Mouse (Mus musculus) hindbrain, embryonic 16.5 days (tissue): ENCODE results near the gene Amigo3. TPM values are rescaled to one million over a fixed set of nuclear protein-coding genes. Genes with fewer than 3 reads are reported as not detected.
A peak's percentile ranks its signal among the peaks of the same experiment; 100 is the strongest.

Experiments
- ATAC-seq: fragments of 200-750 bp; cut with Nextera tagmentation; 2 replicates; pipeline ENCODE4 v1.8.0; 2017; ENCODE audit warnings: moderate TSS enrichment, moderate library complexity
- H3K27ac ChIP-seq: fragments of 300-500 bp; sonication (generic); 2 replicates; pipeline ENCODE4 v1.5.1; 2014; ENCODE audit warnings: low read depth, mild to moderate bottlenecking, control low read depth, low read length, moderate library complexity
- H3K27me3 ChIP-seq: fragments of 300-500 bp; sonication (generic); replicated peaks from 2 replicates; pipeline ENCODE4 v1.6.1; 2014; ENCODE audit warnings: low read length; ENCODE audit not compliant: control insufficient read depth, insufficient read depth
- H3K36me3 ChIP-seq: fragments of 300-500 bp; sonication (generic); 2 replicates; pipeline ENCODE4 v1.6.1; 2014; ENCODE audit warnings: mild to moderate bottlenecking, low read length, moderate library complexity, mixed read lengths; ENCODE audit not compliant: control insufficient read depth, insufficient read depth
- H3K4me1 ChIP-seq: fragments of 300-500 bp; sonication (generic); 2 replicates; pipeline ENCODE4 v1.6.1; 2014; ENCODE audit warnings: low read depth, low read length; ENCODE audit not compliant: control insufficient read depth, insufficient read depth
- H3K4me2 ChIP-seq: fragments of 300-500 bp; sonication (generic); 2 replicates; pipeline ENCODE4 v1.6.1; 2014; ENCODE audit warnings: mild to moderate bottlenecking, low read length, control low read depth, moderate library complexity
- H3K4me3 ChIP-seq: fragments of 300-500 bp; sonication (generic); 2 replicates; pipeline ENCODE4 v1.5.1; 2014; ENCODE audit warnings: mild to moderate bottlenecking, low read length, control low read depth, moderate library complexity
- H3K9ac ChIP-seq: fragments of 300-500 bp; sonication (generic); 2 replicates; pipeline ENCODE4 v1.6.1; 2014; ENCODE audit warnings: low read depth, mild to moderate bottlenecking, control low read depth, low read length, moderate library complexity
- H3K9me3 ChIP-seq: fragments of 300-500 bp; sonication (generic); 2 replicates; pipeline ENCODE4 v1.6.1; 2014; ENCODE audit warnings: mild to moderate bottlenecking, low read length, moderate library complexity; ENCODE audit not compliant: control insufficient read depth
- WGBS: fragments of 180-500 bp; shearing (Covaris S2); extraction: QIAGEN DNeasy Blood & Tissue Kit; methylation state at CpG from one replicate; pipeline ENCODE4 v1.1.7; 2014; 5-methylcytosine and 5-hydroxymethylcytosine counted together
- polyA plus RNA-seq: library from polyadenylated mRNA; unstranded; fragments of >200 nt; fragmentation: Nextera tagmentation; extraction: Ambion mirVana; gene quantifications from 2 replicates; pipeline ENCODE4 v1.2.1, GENCODE M21; 2015

Amigo3 gene
- polyA plus RNA-seq, 1 experiment from 2014 or later: 2.1 TPM

DNA sequence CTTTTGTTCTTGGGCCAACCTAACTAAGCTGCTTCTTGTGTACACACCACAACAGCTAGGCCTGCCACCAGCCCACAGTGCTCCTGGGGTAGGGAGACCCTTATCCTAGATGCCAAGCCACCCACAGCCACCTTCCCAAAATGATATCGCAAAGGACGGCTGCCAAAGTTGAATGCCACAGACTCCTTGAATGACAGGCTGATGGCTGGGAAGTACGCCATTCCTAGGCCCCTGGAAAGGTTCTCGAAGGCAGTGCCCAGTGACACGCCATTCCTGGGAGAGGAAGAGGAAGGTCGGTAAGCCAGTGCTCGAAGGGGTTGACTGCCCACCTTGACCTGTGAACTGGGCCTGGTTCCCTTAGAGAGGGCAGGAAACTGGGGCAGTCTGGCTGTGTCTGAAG lies 16.6 kb downstream of the Amigo3 start:
- Histone ChIP-seq H3K9ac (no peak overlapping the region), H3K27me3 (no peaks in the 10 kb centered on the region), H3K4me3 (no peak overlapping the region), H3K4me1 (no peaks in the 10 kb centered on the region), H3K4me2 (no peak overlapping the region), H3K36me3 (peaks cover 10% of the 10 kb centered on the region; the same call in 1 of the 2 replicates), H3K9me3 (no peaks in the 10 kb centered on the region), H3K27ac (no peak overlapping the region)
- WGBS: 90% methylated on average over 7 of the region's 7 CpGs
- no peak for ATAC-seq

DNA sequence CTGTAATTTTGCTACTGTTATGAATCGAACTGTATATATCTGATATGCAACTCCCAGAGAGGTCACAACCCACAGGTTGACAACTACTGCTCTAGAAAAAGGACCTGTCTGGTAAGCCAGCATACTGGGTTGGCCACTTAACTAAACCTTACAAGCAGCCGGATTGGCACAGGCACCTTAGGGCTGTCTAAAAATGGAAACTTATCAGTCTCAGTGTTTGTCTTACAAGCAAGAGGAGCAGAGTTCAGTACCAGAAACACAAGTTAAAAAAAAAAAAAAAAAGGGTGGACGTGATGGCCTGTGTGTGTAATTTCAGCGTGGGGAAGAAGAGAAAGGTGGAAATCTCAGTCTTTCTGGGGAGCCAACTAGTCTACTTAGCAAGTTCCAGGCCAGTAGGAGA lies 18.8 kb downstream of the Amigo3 start:
- WGBS: 96% methylated on average over 4 of the region's 4 CpGs
- no peak overlapping the region for H3K4me3 ChIP-seq
- H3K4me1 ChIP-seq: no peaks in the 10 kb centered on the region
- no peaks in the 10 kb centered on the region for H3K9me3 ChIP-seq
- no peak for ATAC-seq
- no peak overlapping the region for H3K27ac ChIP-seq
- no peak overlapping the region for H3K9ac ChIP-seq
- H3K36me3 ChIP-seq: peaks cover 10% of the 10 kb centered on the region; the same call in 1 of the 2 replicates
- H3K4me2 ChIP-seq: no peak overlapping the region
- H3K27me3 ChIP-seq: no peaks in the 10 kb centered on the region

DNA sequence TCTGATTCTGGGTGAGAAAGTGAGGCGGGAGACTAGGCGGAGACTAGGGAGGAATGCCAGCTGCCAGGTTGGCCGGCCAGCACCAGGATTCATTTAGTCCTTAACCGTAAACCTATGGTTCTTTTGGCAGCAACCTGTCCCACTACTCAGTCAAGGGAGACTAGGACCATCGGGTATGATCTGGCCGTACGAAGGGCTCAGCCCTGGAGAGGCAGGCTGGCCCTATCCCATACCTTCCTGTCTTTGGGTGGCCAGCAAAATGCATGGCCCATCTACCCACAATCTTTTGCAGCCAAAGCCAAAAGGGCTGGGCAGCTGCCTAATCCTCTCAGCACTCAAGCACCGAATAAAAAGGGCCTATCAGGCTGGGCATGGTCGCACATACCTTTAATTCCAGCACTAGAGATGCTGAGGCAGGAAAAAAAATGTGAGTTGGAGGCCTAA lies 19.5 kb downstream of the Amigo3 start:
- no peak overlapping the region for H3K9ac ChIP-seq
- no peak overlapping the region for H3K4me2 ChIP-seq
- WGBS: 76% methylated on average over 9 of the region's 9 CpGs
- peaks cover 10% of the 10 kb centered on the region; the same call in 1 of the 2 replicates for H3K36me3 ChIP-seq
- ATAC-seq: no peak
- no peaks in the 10 kb centered on the region for H3K9me3 ChIP-seq
- no peaks in the 10 kb centered on the region for H3K27me3 ChIP-seq
- no peak overlapping the region for H3K4me3 ChIP-seq
- H3K27ac ChIP-seq: no peak overlapping the region
- no peaks in the 10 kb centered on the region for H3K4me1 ChIP-seq

DNA sequence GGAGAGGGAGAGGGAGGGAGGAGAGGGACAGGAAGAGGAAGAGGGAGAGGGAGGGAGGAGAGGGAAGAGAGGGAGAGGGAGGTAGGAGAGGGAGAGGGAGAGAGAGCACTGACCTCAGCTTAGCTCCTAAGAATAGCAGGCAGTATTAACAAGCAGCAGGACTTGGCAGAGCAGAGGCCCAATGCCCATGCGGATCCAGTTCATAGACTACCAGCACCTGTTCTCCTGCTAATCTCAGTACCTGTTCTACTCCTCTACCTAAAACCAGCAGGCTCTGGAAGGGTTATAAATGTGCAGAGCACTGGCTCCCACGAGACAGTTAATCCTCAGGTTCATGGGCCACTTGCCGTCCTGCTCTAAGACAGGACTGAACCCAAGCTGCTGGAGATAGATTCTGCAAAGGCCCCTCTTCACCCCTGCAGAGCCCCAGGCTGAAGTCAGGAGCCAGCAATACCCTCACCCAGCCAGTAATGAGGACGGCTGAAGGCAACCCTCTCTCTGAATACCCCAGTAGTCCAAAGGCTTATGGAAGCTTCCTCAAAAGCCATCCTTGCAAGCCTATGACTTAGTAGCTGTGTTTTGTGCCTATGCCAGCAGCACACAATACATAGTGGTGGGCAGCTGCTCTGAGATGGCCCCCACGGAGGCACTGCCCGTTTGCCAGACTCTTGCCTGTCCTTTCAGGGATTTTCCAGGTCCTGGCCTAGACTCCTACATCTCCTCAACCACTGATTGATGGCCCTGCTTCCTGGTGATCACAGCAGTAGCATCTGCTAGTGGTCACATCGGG lies 20.4 kb downstream of the Amigo3 start:
- no peak for ATAC-seq
- Histone ChIP-seq H3K4me2 (no peak overlapping the region), H3K27ac (no peak overlapping the region), H3K4me3 (no peak overlapping the region), H3K4me1 (peaks cover 8% of the 10 kb centered on the region), H3K9ac (no peak overlapping the region), H3K9me3 (no peaks in the 10 kb centered on the region), H3K27me3 (no peaks in the 10 kb centered on the region), H3K36me3 (peaks cover 10% of the 10 kb centered on the region; the same call in 1 of the 2 replicates)
- WGBS: 56% methylated on average over 7 of the region's 7 CpGs

DNA sequence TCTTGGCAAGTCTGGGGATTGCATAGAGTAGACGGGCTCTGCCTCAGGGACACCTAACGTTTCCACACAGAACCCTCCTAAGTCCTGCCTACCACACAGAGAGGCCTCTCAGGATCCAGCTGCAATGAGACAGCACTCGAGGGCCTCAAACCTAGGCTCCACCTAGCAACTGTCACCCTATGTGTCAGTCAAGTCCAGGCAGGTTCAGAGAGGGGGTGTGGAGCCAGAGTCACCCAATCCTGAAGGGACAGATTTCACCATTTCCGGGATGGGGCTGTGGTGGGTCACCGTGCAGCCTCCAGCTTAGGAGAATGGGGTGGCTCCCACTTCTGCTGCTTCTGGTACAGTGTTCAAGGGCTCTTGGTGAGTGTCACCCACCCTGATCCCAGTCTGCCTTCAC lies 27.2 kb downstream of the Amigo3 start, which contains the start of gene Mst1:
TSS of gene Mst1 (plus strand) at position 269 of the 400 bp plus-strand sequence.
- Histone ChIP-seq H3K4me3 (peak within 1 kb of the TSS; percentile 84), H3K27me3 (peaks cover 19% of the 10 kb centered on the region), H3K27ac (no peak within 1 kb of the TSS; the same call in 1 of the 2 replicates), H3K4me1 (peaks cover 22% of the 10 kb centered on the region), H3K9ac (peak within 1 kb of the TSS; percentile 92), H3K9me3 (no peaks in the 10 kb centered on the region), H3K4me2 (peak within 1 kb of the TSS; percentile 88), H3K36me3 (no peaks in the 10 kb centered on the region)
- 73% methylated on average over 5 of the region's 5 CpGs for WGBS
- no peak for ATAC-seq

DNA sequence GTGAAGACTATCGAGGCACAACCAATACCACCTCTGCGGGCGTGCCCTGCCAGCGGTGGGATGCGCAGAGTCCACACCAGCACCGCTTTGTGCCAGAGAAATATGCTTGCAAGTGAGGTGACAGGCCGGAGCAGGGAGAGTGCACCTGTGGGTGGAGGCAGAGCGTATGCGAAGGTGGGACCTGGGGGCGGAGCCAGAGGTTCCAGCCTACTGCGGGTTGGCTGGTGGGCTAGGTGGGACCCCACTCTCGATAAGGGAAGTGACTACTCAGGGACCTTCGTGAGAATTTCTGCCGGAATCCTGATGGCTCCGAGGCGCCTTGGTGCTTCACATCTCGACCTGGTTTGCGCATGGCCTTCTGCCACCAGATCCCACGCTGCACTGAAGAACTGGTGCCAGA lies 29.6 kb downstream of the Amigo3 start:
- WGBS: 7% methylated on average over 19 of the region's 19 CpGs
- no peaks in the 10 kb centered on the region for H3K9me3 ChIP-seq
- H3K9ac ChIP-seq: peak overlapping the region; percentile 11; the same call in 1 of the 2 replicates
- ATAC-seq: 0 out of 2 replicates have a peak, but pooled peaks have one; percentile 34
- H3K36me3 ChIP-seq: peaks cover 13% of the 10 kb centered on the region; the same call in 1 of the 2 replicates
- peak overlapping the region; percentile 48 for H3K4me2 ChIP-seq
- H3K4me3 ChIP-seq: peak overlapping the region; percentile 21
- H3K27me3 ChIP-seq: peaks cover 19% of the 10 kb centered on the region
- no peak overlapping the region for H3K27ac ChIP-seq
- H3K4me1 ChIP-seq: peaks cover 22% of the 10 kb centered on the region

DNA sequence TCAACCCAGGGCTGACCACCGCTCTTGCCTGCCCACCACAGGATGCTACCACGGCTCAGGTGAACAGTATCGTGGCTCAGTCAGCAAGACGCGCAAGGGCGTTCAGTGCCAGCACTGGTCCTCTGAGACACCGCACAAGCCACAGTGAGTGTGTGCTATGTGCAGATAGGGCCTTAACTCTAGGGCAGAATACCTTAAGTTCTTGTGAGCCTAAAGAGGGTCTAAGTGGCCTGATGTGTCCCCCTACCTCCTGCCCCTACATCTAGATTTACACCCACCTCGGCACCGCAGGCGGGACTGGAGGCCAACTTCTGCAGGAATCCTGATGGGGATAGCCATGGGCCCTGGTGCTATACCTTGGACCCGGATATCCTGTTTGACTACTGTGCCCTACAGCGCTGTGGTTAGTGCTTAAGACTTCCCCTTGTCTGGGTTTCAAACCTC lies 30.1 kb downstream of the Amigo3 start, which contains the start of gene Rnf123:
TSS of gene Rnf123 (minus strand) at position 359 of the 444 bp plus-strand sequence.
- H3K9me3 ChIP-seq: no peaks in the 10 kb centered on the region
- H3K27ac ChIP-seq: no peak within 1 kb of the TSS
- peak within 1 kb of the TSS; percentile 48 for H3K4me2 ChIP-seq
- peaks cover 17% of the 10 kb centered on the region for H3K4me1 ChIP-seq
- peaks cover 14% of the 10 kb centered on the region; the same call in 1 of the 2 replicates for H3K36me3 ChIP-seq
- H3K4me3 ChIP-seq: peak within 1 kb of the TSS; percentile 21
- peaks cover 19% of the 10 kb centered on the region for H3K27me3 ChIP-seq
- 36% methylated on average over 12 of the region's 12 CpGs for WGBS
- no peak for ATAC-seq
- peak within 1 kb of the TSS; percentile 11; the same call in 1 of the 2 replicates for H3K9ac ChIP-seq

DNA sequence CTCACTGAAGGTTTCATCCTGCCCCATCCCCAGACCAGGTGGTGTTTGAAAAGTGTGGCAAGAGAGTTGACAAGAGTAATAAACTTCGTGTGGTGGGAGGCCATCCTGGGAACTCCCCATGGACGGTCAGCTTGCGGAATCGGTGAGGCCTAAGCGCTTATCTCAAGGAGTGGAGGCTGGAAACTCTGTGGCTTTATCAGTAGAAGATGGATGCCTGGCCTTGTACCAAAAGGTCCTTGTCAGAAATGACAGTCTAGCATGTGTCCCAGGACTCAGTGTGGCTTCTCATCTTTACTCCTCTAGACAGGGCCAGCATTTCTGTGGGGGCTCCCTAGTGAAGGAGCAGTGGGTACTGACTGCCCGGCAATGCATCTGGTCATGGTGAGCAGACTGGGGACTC lies 30.6 kb downstream of the Amigo3 start:
- Histone ChIP-seq H3K27me3 (peaks cover 19% of the 10 kb centered on the region), H3K4me1 (peaks cover 12% of the 10 kb centered on the region), H3K9ac (no peak overlapping the region), H3K9me3 (no peaks in the 10 kb centered on the region), H3K36me3 (peaks cover 14% of the 10 kb centered on the region; the same call in 1 of the 2 replicates), H3K4me2 (no peak overlapping the region), H3K4me3 (no peak overlapping the region), H3K27ac (no peak overlapping the region)
- WGBS: 89% methylated on average over 6 of the region's 6 CpGs
- no peak for ATAC-seq

DNA sequence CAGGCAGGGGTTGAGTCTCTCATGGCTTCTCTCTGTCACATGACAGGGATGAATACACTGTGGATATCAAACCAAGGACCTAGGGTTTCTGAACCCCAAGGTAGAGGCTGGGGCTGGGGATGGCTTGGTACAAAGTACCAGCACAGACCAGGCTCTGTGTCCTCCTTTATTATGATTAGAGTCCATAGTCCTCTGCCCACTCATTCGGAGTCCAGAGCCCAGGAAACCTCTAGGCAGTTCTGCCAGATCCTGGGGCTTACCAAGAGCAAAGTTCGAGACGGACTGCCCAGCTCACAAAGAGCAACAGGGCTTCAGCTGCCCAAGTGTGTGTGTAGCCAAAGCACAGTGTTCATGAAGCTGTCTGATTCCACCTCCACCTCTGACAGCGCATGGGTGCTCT lies 32.3 kb downstream of the Amigo3 start:
- Histone ChIP-seq H3K9me3 (no peaks in the 10 kb centered on the region), H3K27me3 (peaks cover 19% of the 10 kb centered on the region), H3K4me1 (peaks cover 6% of the 10 kb centered on the region; the same call in 1 of the 2 replicates), H3K36me3 (peaks cover 26% of the 10 kb centered on the region), H3K27ac (no peak overlapping the region), H3K4me2 (no peak overlapping the region), H3K9ac (no peak overlapping the region), H3K4me3 (no peak overlapping the region)
- 94% methylated on average over 4 of the region's 4 CpGs for WGBS
- ATAC-seq: no peak
